Mouse (Mus musculus): Measurements from ENCODE around the gene Tmem135.

- peak; percentile 40 for TF ChIP-seq POLR2A (IDR thresholded peaks at IDR 0.05; ENCODE audit: insufficient read length, low read depth)
- no peak for TF ChIP-seq E2F4 (IDR thresholded peaks at IDR 0.05; ENCODE audit: insufficient read depth)
- TF ChIP-seq CEBPB (IDR thresholded peaks at IDR 0.05; ENCODE audit: insufficient read depth, poor library complexity, severe bottlenecking): peak; percentile 97
- peak; percentile 69 for TF ChIP-seq USF1 (IDR thresholded peaks at IDR 0.05; ENCODE audit: low read depth)
- no peak for TF ChIP-seq POLR2AphosphoS2 (IDR thresholded peaks at IDR 0.05; ENCODE audit: insufficient read length, low read depth)
- TF ChIP-seq TCF12 (IDR thresholded peaks at IDR 0.05; ENCODE audit: insufficient read depth, poor library complexity, severe bottlenecking): no peak
- TF ChIP-seq SRF (IDR thresholded peaks at IDR 0.05; ENCODE audit: control insufficient read depth, insufficient read length, low read depth): no peak
- no peak for TF ChIP-seq MAX (IDR thresholded peaks at IDR 0.05; ENCODE audit: low read depth)
Measured at GRCm38 (mm10) chr7:89416027-89416426, 12.0 kb upstream of the Tmem135 start.
